Mouse (Mus musculus) left cerebral cortex, postnatal 14 days (tissue): Measurements from ENCODE around the gene Slc17a7. TPM values are rescaled to one million over a fixed set of nuclear protein-coding genes. Genes with fewer than 3 reads are reported as not detected.
"Not testable (repeated sequence)": the region's sequence is repeated elsewhere in the genome, so short reads cannot be mapped to it uniquely, and the experiment has no call there.

Experiments used
- DNase-seq, 2 experiments: peaks; one replicate each; pipeline ENCODE4 v3.0.0; 2021 to 2022; ENCODE audit warnings: low spot score in 2 of 2, mixed read lengths in 1 of 2
- intact Hi-C: fragments of 180-260 bp; cut with DNase I; formaldehyde crosslinking; loops from one replicate; pipeline ENCODE4 v1.15.1; 2025
- total RNA-seq, 2 experiments: library from RNA; stranded (reverse); gene quantifications; 2 replicates each; pipeline ENCODE4 v1.2.3; 2021

The Slc17a7 gene
- total RNA-seq, 2 experiments from 2014 or later = 1,570 to 1,628 TPM

- intact Hi-C loops = loop anchor here (5.0 kb wide), 1 partner anchor 64 kb away; no protein-coding TSS in a partner anchor
- no peak for DNase-seq
These were observed 4.2 kb downstream of the Slc17a7 start for GRCm38 (mm10) chr7:45167761-45168445.

- DNase-seq = no peak
- intact Hi-C loops = loop anchor here (5.0 kb wide), 1 partner anchor 64 kb away; no protein-coding TSS in a partner anchor
These were observed 4.9 kb downstream of the Slc17a7 start for GRCm38 (mm10) chr7:45168656-45169055.

GRCm38 (mm10) chr7:45169495-45169894 is 5.7 kb downstream of the Slc17a7 start:
- intact Hi-C loops = loop anchor here (5.0 kb wide), 1 partner anchor 63 kb away; no protein-coding TSS in a partner anchor

GRCm38 (mm10) chr7:45172974-45173373 is 9.2 kb downstream of the Slc17a7 start:
- intact Hi-C loops = no loop called here
- DNase-seq = no peak

More at GRCm38 (mm10) chr7:45169495-45169894, 5.7 kb downstream of the Slc17a7 start:
- DNase-seq = peak in 1 of 2 experiments; percentile 89

GRCm38 (mm10) chr7:45173772-45174171 is 10.0 kb downstream of the Slc17a7 start:
- DNase-seq, intact Hi-C loops: not testable (repeated sequence)

- intact Hi-C loops = loop anchor here (5.0 kb wide), 1 partner anchor 123 kb away; no protein-coding TSS in a partner anchor
- no peak for DNase-seq
These were observed 11.0 kb downstream of the Slc17a7 start for GRCm38 (mm10) chr7:45174567-45175280.

GRCm38 (mm10) chr7:45175398-45175797 is 11.6 kb downstream of the Slc17a7 start:
- intact Hi-C loops = loop anchor here (5.0 kb wide), 1 partner anchor 122 kb away; no protein-coding TSS in a partner anchor
- DNase-seq = no peak

- intact Hi-C loops = loop anchor here (5.0 kb wide), 1 partner anchor 121 kb away; no protein-coding TSS in a partner anchor
- no peak for DNase-seq
These were observed 12.2 kb downstream of the Slc17a7 start for GRCm38 (mm10) chr7:45175929-45176328.

- no peak for DNase-seq
- intact Hi-C loops = loop anchor here (5.0 kb wide), 1 partner anchor 121 kb away; no protein-coding TSS in a partner anchor
These were observed 12.6 kb downstream of the Slc17a7 start for GRCm38 (mm10) chr7:45176356-45176755.

- intact Hi-C loops = loop anchor here (5.0 kb wide), 1 partner anchor 119 kb away; no protein-coding TSS in a partner anchor
- DNase-seq = no peak
These were observed 14.8 kb downstream of the Slc17a7 start for GRCm38 (mm10) chr7:45178550-45178949.

GRCm38 (mm10) chr7:45179469-45179868 is 15.7 kb downstream of the Slc17a7 start, which contains the start of gene Gfy:
TSS of gene Gfy (minus strand) at chr7:45179569.
- intact Hi-C loops = loop anchor here (5.0 kb wide), 1 partner anchor 118 kb away; no protein-coding TSS in a partner anchor
- DNase-seq = no peak

- intact Hi-C loops = no loop called here
- DNase-seq = no peak
These were observed 17.2 kb downstream of the Slc17a7 start, which contains the start of gene Pth2 for GRCm38 (mm10) chr7:45180896-45181477. TSS of gene Pth2 (plus strand) at chr7:45180995.

- DNase-seq = no peak
- intact Hi-C loops = no loop called here
These were observed 17.8 kb downstream of the Slc17a7 start for GRCm38 (mm10) chr7:45181540-45181939.

GRCm38 (mm10) chr7:45182199-45182601 is 18.5 kb downstream of the Slc17a7 start:
- intact Hi-C loops = no loop called here
- peak; percentile 87 to 91 for DNase-seq

GRCm38 (mm10) chr7:45182606-45183005 is 18.9 kb downstream of the Slc17a7 start:
- intact Hi-C loops = no loop called here
- no peak for DNase-seq

GRCm38 (mm10) chr7:45183672-45184071 is 19.9 kb downstream of the Slc17a7 start:
- DNase-seq = no peak
- intact Hi-C loops = no loop called here

- no peak for DNase-seq
- intact Hi-C loops = no loop called here
These were observed 22.2 kb downstream of the Slc17a7 start for GRCm38 (mm10) chr7:45185921-45186320.

GRCm38 (mm10) chr7:45189600-45189999 is 25.9 kb downstream of the Slc17a7 start:
- DNase-seq = peak in 1 of 2 experiments; percentile 25
- intact Hi-C loops = no loop called here

- no peak for DNase-seq
- intact Hi-C loops = no loop called here
These were observed 26.4 kb downstream of the Slc17a7 start for GRCm38 (mm10) chr7:45190186-45190585.

- intact Hi-C loops = no loop called here
- no peak for DNase-seq
These were observed 27.4 kb downstream of the Slc17a7 start for GRCm38 (mm10) chr7:45191161-45191560.
